Mouse (Mus musculus): ENCODE results near the gene Ghr.
A peak's percentile ranks its signal among the peaks of the same experiment; 100 is the strongest.

Gene Ghr

DNA sequence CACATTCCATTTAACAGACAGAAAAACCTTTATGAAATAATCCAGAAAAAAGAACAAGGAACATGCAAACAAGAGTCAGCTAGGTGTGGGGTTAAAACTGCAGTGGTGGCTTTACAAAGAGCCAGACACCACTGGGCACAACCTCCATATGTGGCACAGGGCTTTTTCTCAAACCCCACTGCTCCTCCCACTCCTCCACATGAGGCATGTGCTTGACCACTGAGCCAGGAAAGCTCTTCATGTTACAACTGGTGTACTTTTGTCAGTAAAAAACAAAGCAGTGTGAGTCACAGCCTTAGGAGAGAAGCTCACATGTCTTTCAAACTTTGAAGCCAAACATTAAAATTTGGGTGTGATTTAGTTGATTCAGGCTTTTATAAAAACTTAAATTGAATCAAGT is 302.1 kb downstream of the Ghr start:
- no peak for DNase-seq

DNA sequence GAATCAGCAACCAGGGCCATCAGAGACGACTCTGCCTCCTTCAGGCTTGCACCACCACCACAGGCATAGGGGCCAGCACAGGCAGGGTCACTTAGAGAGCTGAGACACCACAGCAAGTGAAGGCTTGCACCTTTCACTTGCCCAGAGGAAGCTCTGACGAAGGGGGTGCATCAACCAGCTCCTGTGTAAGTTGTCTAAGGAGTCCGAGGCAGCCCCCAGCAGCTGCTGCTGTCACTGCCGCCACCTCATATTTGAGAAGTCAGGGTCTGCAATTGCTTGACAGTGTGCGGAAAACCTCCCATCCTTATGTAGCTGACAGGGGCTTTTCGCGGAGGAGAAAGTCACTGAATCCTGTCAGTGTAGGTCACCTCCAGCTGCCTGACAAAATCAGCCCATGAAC is 304.1 kb downstream of the Ghr start:
- no peak for DNase-seq

DNA sequence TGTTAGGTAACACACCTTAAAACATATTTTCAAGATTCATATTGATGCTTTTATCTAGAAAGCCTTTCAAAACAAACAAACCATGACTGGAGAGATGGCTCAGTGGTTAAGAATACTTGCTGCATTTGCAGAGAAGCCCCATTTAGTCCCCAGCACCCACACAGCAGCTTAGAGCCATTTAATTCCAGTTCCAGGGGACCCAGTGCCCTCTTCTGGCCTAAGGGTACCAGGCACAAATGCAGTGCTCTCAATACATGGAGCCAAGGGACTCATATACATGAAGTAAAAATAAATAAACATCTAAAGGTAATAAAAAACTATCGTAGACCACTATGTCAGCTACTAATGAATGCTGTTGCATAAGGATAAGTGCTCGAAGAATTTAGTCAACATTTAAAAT is 305.9 kb downstream of the Ghr start:
- no peak for DNase-seq

DNA sequence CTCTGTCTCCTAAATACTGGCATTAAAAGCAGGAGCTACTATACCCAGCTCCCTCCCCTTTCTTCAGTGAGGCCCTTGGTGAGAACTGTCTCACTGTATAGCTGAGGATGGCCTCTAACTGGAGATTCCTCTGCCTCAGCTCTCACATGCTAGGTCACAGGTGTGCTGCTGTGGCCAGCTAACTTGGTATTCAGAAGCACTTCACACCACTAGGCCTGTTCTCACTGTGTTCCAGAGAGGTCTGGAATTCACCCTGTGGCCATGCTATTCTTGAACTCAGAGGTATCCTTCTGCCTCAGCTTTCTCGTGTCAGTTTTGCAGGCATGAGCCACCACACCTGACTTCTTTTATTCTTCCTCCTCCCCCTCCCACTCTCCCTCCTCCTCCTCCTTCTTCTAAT is 310.1 kb downstream of the Ghr start:
- no peak for DNase-seq

DNA sequence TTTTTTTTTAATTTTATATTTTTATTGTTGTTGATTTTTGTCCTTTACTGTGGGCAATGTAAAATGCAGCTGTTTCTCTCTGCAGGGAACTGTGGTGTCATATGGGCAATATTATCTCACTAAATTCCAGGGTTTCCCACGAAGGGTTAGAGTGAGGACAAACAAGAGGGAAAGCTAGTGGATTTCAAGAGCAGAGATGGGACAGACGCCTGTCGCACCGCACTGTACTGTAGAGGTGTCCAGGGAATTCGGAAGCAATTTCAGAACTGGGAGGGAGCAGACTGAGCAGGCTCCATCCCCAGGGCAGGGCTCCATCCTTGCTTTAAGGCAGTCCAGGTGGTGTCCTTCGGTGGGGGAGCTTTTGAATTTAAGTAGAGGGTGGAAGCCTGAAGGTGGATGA is 312.1 kb downstream of the Ghr start:
- no peak for DNase-seq

DNA sequence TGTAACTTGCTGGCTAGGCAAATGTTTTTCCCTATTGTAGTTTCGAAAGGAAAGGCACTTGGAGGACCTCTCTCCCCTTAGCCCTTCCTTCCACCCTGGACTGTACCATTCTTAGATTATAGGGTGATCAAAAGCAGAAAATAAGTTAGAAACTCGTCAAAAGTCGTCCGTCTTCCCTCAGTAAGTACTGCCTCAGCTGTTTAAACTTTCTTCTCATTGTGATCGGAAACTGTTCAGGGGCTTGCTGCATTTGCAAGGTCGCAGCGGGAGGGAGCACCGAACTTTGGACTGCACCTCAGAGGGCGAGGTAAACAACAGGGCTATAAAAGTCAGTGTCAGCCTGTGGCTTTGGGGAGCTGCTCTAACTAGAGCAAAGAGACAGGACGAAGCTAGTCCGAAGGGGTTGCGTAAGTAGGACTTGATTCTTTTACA is 312.6 kb downstream of the Ghr start:
- DNase-seq, result peak; percentile 17 to 42

DNA sequence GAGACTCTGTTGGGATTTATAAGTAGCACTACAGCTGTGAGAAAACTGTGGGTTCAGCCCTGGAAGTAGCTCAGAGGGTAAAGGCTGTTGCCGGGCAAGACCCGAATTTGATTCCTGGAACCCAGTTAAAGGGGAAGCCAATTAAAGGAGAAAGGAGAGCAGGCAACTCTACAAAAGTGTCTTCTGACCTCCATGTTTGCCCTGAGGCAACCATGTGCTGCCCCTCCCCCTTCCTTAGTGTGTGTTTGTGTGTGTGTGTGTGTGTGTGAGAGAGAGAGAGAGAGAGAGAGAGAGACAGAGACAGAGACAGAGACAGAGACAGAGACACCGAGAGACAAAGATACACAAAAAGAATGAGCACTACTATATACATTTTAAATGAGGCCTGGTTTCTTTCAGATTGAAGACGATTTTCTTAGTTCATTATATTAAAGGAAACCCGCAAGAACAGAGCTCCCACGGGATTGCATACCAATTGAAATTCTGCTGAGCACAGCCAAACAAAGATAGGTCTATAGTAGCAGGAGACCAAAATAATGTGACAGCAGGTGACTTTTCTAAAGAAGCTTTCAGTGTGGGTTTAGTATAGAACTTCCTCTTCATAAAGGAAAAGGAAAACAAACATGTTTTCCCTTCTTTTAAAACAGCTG is 313.2 kb downstream of the Ghr start:
- DNase-seq, result no peak

DNA sequence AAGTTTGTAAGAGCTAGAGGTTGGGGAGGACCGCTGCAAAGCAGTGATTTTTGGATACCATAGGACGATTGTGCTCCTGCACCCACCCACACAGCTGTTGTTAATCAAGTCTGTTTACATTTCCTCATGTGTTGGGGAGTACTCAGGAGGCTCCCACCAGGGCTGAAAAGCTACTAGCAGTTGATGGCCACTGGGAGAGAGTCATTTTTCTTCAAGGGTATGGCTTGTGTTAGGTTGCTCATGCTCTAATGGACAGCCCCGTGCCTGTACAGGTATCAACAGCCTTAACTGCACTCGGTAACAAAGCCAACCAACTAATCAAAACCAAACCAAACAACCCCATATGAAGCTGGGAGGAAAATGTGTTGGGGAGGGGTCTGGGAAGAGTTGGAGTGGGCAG is 313.8 kb downstream of the Ghr start:
- DNase-seq, result no peak

DNA sequence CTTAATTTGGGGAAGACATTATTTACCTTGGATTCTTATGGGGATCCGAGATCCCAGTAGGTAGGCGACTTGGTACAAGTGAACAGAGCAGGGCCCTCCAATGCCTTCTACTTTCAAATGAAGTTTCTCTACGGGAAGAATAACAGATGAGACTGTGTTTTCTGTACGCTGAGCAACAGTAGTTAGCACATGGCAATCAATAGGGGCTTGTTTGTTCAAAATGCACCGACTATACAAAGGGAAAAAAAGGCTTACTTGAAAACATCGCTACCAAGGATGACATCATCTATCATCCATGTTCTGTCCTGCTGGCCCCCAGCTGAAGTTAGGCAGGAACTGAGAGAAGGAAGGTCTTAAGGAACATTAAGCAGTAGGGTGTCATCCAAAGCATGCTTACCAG is 315.0 kb downstream of the Ghr start, which contains the start of gene Selenop:
Selenop (plus strand) TSS at position 301 of the 400 bp plus-strand sequence.
- DNase-seq, result no peak
